Mouse (Mus musculus) myocyte (in vitro differentiated cells): ENCODE data around the gene Prg3. TPM values are rescaled to one million over a fixed set of nuclear protein-coding genes. Genes with fewer than 3 reads are reported as not detected.
A peak's percentile ranks its signal among the peaks of the same experiment; 100 is the strongest.

Experiments
- H3K27me3 ChIP-seq: one replicate; pipeline ENCODE4 v1.6.1; 2011; ENCODE audit not compliant: control insufficient read depth, insufficient read depth, insufficient read length
- H3K36me3 ChIP-seq: one replicate; pipeline ENCODE4 v1.6.1; 2011; ENCODE audit not compliant: control insufficient read depth, insufficient read depth
- H3K4me2 ChIP-seq: one replicate; pipeline ENCODE4 v1.6.1; 2011; ENCODE audit warnings: low read depth, control low read depth
- H3K4me3 ChIP-seq: one replicate; pipeline ENCODE4 v1.5.1; 2011; ENCODE audit warnings: mild to moderate bottlenecking, control low read depth, moderate library complexity
- H3K79me2 ChIP-seq: one replicate; pipeline ENCODE4 v1.6.1; 2011; ENCODE audit not compliant: control insufficient read depth, insufficient read depth
- H3ac ChIP-seq: one replicate; pipeline ENCODE4 v1.6.1; 2011; ENCODE audit not compliant: control insufficient read depth, insufficient read length
- CEBPB ChIP-seq: IDR thresholded peaks from 2 replicates; pipeline ENCODE4 v1.6.1; 2011; ENCODE audit warnings: mild to moderate bottlenecking, moderate library complexity; ENCODE audit not compliant: poor library complexity, insufficient read depth, severe bottlenecking
- E2F4 ChIP-seq: IDR thresholded peaks from one replicate; pipeline ENCODE4 v1.6.1; 2011; ENCODE audit warnings: mild to moderate bottlenecking, control low read depth, moderate library complexity; ENCODE audit not compliant: insufficient read depth
- MAX ChIP-seq: IDR thresholded peaks from one replicate; pipeline ENCODE4 v1.6.1; 2011; ENCODE audit warnings: low read depth, mild to moderate bottlenecking, control low read depth
- MYOD1 ChIP-seq, 3 experiments: IDR thresholded peaks; one replicate each; pipeline ENCODE4 v1.6.1; 2011; ENCODE audit warnings: control low read depth in 2 of 3, low read depth in 2 of 3, mild to moderate bottlenecking in 2 of 3, moderate library complexity in 1 of 3; ENCODE audit not compliant: insufficient read length in 2 of 3, control insufficient read depth in 1 of 3
- MYOG ChIP-seq, 3 experiments: IDR thresholded peaks; one replicate each; pipeline ENCODE4 v1.6.1; 2011; ENCODE audit warnings: control low read depth in 2 of 3, low read depth in 2 of 3, mild to moderate bottlenecking in 2 of 3; ENCODE audit not compliant: insufficient read length in 2 of 3, control insufficient read depth in 1 of 3, insufficient read depth in 1 of 3
- POLR2A ChIP-seq: IDR thresholded peaks from one replicate; pipeline ENCODE4 v1.6.1; 2011; ENCODE audit warnings: low read depth, mild to moderate bottlenecking, control low read depth, moderate library complexity; ENCODE audit not compliant: insufficient read length
- POLR2AphosphoS2 ChIP-seq: IDR thresholded peaks from one replicate; pipeline ENCODE4 v1.6.1; 2011; ENCODE audit warnings: low read depth, control low read depth; ENCODE audit not compliant: insufficient read length
- REST ChIP-seq: IDR thresholded peaks from one replicate; pipeline ENCODE4 v1.6.1; 2011; ENCODE audit warnings: mild to moderate bottlenecking, control low read depth, moderate library complexity; ENCODE audit not compliant: insufficient read depth, insufficient read length
- SRF ChIP-seq: IDR thresholded peaks from one replicate; pipeline ENCODE4 v1.6.1; 2011; ENCODE audit warnings: low read depth; ENCODE audit not compliant: control insufficient read depth, insufficient read length
- TCF12 ChIP-seq: IDR thresholded peaks from one replicate; pipeline ENCODE4 v1.6.1; 2011; ENCODE audit warnings: mild to moderate bottlenecking, control low read depth; ENCODE audit not compliant: poor library complexity, insufficient read depth, severe bottlenecking
- TCF3 ChIP-seq: IDR thresholded peaks from one replicate; pipeline ENCODE4 v1.6.1; 2011; ENCODE audit warnings: low read depth, control low read depth; ENCODE audit not compliant: insufficient read length
- USF1 ChIP-seq: IDR thresholded peaks from one replicate; pipeline ENCODE4 v1.6.1; 2011; ENCODE audit warnings: low read depth, mild to moderate bottlenecking, control low read depth, moderate library complexity
- polyA plus RNA-seq: library from polyadenylated mRNA; unstranded; fragments of >200 nt; fragmentation: generic; extraction: Trizol; gene quantifications from one replicate; pipeline ENCODE4 v1.2.1, GENCODE M21; 2012; ENCODE audit warnings: missing spikeins

Gene Prg3
- polyA plus RNA-seq, 1 experiment, result not detected

- no peak for TF ChIP-seq USF1
- TF ChIP-seq CEBPB, result no peak
- no peak for TF ChIP-seq REST
- TF ChIP-seq TCF3, result no peak
- Histone ChIP-seq H3K4me3 (no peak overlapping the region), H3K79me2 (no peaks in the 10 kb centered on the region), H3ac (no peak overlapping the region), H3K4me2 (no peak overlapping the region), H3K36me3 (no peaks in the 10 kb centered on the region), H3K27me3 (no peaks in the 10 kb centered on the region)
These were observed 11.6 kb downstream of the Prg3 start for GRCm38 (mm10) chr2:84999486-85000181.

- Histone ChIP-seq H3K27me3 (no peaks in the 10 kb centered on the region), H3K79me2 (no peaks in the 10 kb centered on the region), H3K4me2 (peak overlapping the region; percentile 53), H3ac (no peak overlapping the region), H3K4me3 (no peak overlapping the region), H3K36me3 (no peaks in the 10 kb centered on the region)
- TF ChIP-seq POLR2AphosphoS2 (no peak), MAX (no peak), SRF (no peak), CEBPB (no peak), POLR2A (no peak), MYOG (IDR thresholded peaks at IDR 0.05; ENCODE audit: control insufficient read depth in 1 of 3, insufficient read depth in 1 of 3, insufficient read length in 2 of 3, low read depth in 2 of 3) (no peak)
These were observed 13.5 kb downstream of the Prg3 start for GRCm38 (mm10) chr2:85001497-85001896.

GRCm38 (mm10) chr2:85002575-85002974 lies 14.6 kb downstream of the Prg3 start:
- Histone ChIP-seq H3K79me2 (no peaks in the 10 kb centered on the region), H3K27me3 (no peaks in the 10 kb centered on the region), H3K36me3 (no peaks in the 10 kb centered on the region), H3ac (no peak overlapping the region), H3K4me2 (no peak overlapping the region), H3K4me3 (no peak overlapping the region)
- TF ChIP-seq E2F4, result no peak
- TF ChIP-seq MYOD1 (IDR thresholded peaks at IDR 0.05; ENCODE audit: control insufficient read depth in 1 of 3, insufficient read length in 2 of 3, low read depth in 2 of 3), result no peak
- TF ChIP-seq MAX, result no peak
- no peak for TF ChIP-seq USF1
- no peak for TF ChIP-seq TCF3
- TF ChIP-seq REST, result no peak
- TF ChIP-seq POLR2A, result no peak
- no peak for TF ChIP-seq SRF
- TF ChIP-seq MYOG (IDR thresholded peaks at IDR 0.05; ENCODE audit: control insufficient read depth in 1 of 3, insufficient read depth in 1 of 3, insufficient read length in 2 of 3, low read depth in 2 of 3), result no peak
- TF ChIP-seq CEBPB, result no peak
- no peak for TF ChIP-seq TCF12
- no peak for TF ChIP-seq POLR2AphosphoS2

GRCm38 (mm10) chr2:85004341-85004740 lies 16.3 kb downstream of the Prg3 start:
- Histone ChIP-seq H3K4me3 (no peak overlapping the region), H3K27me3 (no peaks in the 10 kb centered on the region), H3K36me3 (no peaks in the 10 kb centered on the region), H3K4me2 (no peak overlapping the region), H3K79me2 (no peaks in the 10 kb centered on the region), H3ac (no peak overlapping the region)
- no peak for TF ChIP-seq USF1
- no peak for TF ChIP-seq MYOD1 (IDR thresholded peaks at IDR 0.05; ENCODE audit: control insufficient read depth in 1 of 3, insufficient read length in 2 of 3, low read depth in 2 of 3)
- no peak for TF ChIP-seq POLR2AphosphoS2

- no peaks in the 10 kb centered on the region for H3K36me3 ChIP-seq
- TF ChIP-seq MYOG (IDR thresholded peaks at IDR 0.05; ENCODE audit: control insufficient read depth in 1 of 3, insufficient read depth in 1 of 3, insufficient read length in 2 of 3, low read depth in 2 of 3), result no peak
- TF ChIP-seq MYOD1 (IDR thresholded peaks at IDR 0.05; ENCODE audit: control insufficient read depth in 1 of 3, insufficient read length in 2 of 3, low read depth in 2 of 3), result no peak
- TF ChIP-seq TCF3, result no peak
- no peak for TF ChIP-seq POLR2A
- TF ChIP-seq MAX, result no peak
- no peak for TF ChIP-seq E2F4
- TF ChIP-seq TCF12, result no peak
- no peak for TF ChIP-seq USF1
- no peak for TF ChIP-seq CEBPB
- TF ChIP-seq POLR2AphosphoS2, result no peak
- TF ChIP-seq REST, result no peak
- no peak for TF ChIP-seq SRF
- H3K27me3 ChIP-seq, result no peaks in the 10 kb centered on the region
- H3K79me2 ChIP-seq, result no peaks in the 10 kb centered on the region
- H3K4me2 ChIP-seq, result no peak overlapping the region
- no peak overlapping the region for H3K4me3 ChIP-seq
- H3ac ChIP-seq, result no peak overlapping the region
These were observed 18.6 kb downstream of the Prg3 start for GRCm38 (mm10) chr2:85006600-85006999.
